15 mouse cellular contexts compared by ENCODE assay signal in the genomic region with DNA sequence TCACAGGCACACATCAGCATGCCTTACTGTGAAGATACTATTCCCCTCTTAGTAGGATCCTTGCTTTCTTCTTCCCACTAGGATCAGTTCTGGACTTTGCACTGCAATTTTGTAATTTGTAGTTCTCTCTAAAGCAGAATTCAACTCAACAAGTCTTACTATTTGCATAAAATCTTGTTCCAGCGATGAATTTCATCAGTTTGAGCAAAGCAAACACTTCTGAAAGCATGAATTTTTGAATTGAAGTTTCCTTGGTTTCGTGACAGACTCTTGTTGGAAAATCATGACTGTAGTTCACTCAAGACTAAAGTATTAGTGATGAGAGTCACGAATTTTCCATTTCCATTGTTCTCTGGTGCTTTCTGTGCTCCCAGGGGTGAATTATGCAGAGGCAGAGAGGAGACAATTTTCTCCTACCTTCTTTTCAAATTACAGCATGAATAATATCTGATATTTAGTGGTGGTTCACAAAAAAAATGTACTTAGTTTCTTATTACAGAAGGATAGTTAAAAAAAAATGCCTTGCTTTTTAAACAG.
"Had no signal": no experiment of that assay in that cellular context is flagged by ENCODE, and none has a peak within 500 bp of the region (broad histone marks: within the 10 kb centered on the region; RNA-seq: fewer than 3 reads in every experiment).

No protein-coding gene starts in this region.

- H3K9ac ChIP-seq: limb, embryonic 12.5 days; limb, embryonic 15.5 days; liver, embryonic 14.5 days; liver, postnatal 0 days had no signal

- H3K27me3 ChIP-seq: limb, embryonic 12.5 days; limb, embryonic 15.5 days had no signal

- H3K9me3 ChIP-seq: limb, embryonic 12.5 days; limb, embryonic 15.5 days had no signal

- DNase-seq: kidney, adult 18-20 months; kidney, adult 9 months; kidney, postnatal 14 days; kidney, postnatal 4 days; liver, postnatal 0 days; lung, postnatal 4 days; midbrain, embryonic 14.5 days; thymus, adult 18-20 months; thymus, postnatal 36 days had no signal

- H3K4me1 ChIP-seq: limb, embryonic 12.5 days; limb, embryonic 15.5 days had no signal

- ATAC-seq: liver, postnatal 0 days had no signal

- H3K4me2 ChIP-seq: limb, embryonic 12.5 days; limb, embryonic 15.5 days; liver, embryonic 11.5 days; midbrain, embryonic 11.5 days had no signal

- H3K27ac ChIP-seq: left cerebral cortex, adult 2 months; limb, embryonic 12.5 days; limb, embryonic 15.5 days; liver, embryonic 14.5 days had no signal

- H3K36me3 ChIP-seq: limb, embryonic 12.5 days; limb, embryonic 15.5 days had no signal

- H3K4me3 ChIP-seq: left cerebral cortex, adult 2 months; limb, embryonic 12.5 days; limb, embryonic 15.5 days had no signal
